Mouse (Mus musculus) CH12.LX (cell line): Measurements from ENCODE around the gene Cdcp1.

Experiments used
- CTCF ChIP-seq, 2 experiments: IDR thresholded peaks in 1 of 2; conservative IDR thresholded peaks in 1 of 2; 2 replicates each; pipeline ENCODE4 v1.5.1; 2011 to 2012; ENCODE audit warnings: low read depth in 2 of 2, low read length in 2 of 2, improper control_type of control experiment in 1 of 2, inconsistent platforms in 1 of 2, mild to moderate bottlenecking in 1 of 2, moderate library complexity in 1 of 2
- GABPA ChIP-seq: IDR thresholded peaks from 2 replicates; pipeline ENCODE4 v1.6.1; 2012; ENCODE audit warnings: low read depth, low read length, improper control_type of control experiment, inconsistent platforms; ENCODE audit not compliant: insufficient replicate concordance
- HCFC1 ChIP-seq: IDR thresholded peaks from 2 replicates; pipeline ENCODE4 v1.6.1; 2012; ENCODE audit warnings: low read depth, mild to moderate bottlenecking, inconsistent platforms, low read length, improper control_type of control experiment
- MAFK ChIP-seq: IDR thresholded peaks from 2 replicates; pipeline ENCODE4 v1.6.1; 2011; ENCODE audit warnings: low read length, improper control_type of control experiment; ENCODE audit not compliant: insufficient replicate concordance
- POLR2A ChIP-seq: IDR thresholded peaks from 2 replicates; pipeline ENCODE4 v1.6.1; 2011; ENCODE audit warnings: low read depth, mild to moderate bottlenecking, improper control_type of control experiment, low read length
- POLR2AphosphoS2 ChIP-seq: IDR thresholded peaks from 2 replicates; pipeline ENCODE4 v1.6.1; 2011; ENCODE audit warnings: low read depth, low read length, improper control_type of control experiment
- RCOR1 ChIP-seq: conservative IDR thresholded peaks from 2 replicates; pipeline ENCODE4 v1.6.1; 2012; ENCODE audit warnings: low read depth, mild to moderate bottlenecking, inconsistent platforms, low read length, improper control_type of control experiment
- SIN3A ChIP-seq: IDR thresholded peaks from 2 replicates; pipeline ENCODE4 v1.6.1; 2012; ENCODE audit warnings: low read length, improper control_type of control experiment, inconsistent platforms
- UBTF ChIP-seq: IDR thresholded peaks from 2 replicates; pipeline ENCODE4 v1.6.1; 2012; ENCODE audit warnings: low read depth, mild to moderate bottlenecking, inconsistent platforms, low read length, improper control_type of control experiment, moderate library complexity

DNA sequence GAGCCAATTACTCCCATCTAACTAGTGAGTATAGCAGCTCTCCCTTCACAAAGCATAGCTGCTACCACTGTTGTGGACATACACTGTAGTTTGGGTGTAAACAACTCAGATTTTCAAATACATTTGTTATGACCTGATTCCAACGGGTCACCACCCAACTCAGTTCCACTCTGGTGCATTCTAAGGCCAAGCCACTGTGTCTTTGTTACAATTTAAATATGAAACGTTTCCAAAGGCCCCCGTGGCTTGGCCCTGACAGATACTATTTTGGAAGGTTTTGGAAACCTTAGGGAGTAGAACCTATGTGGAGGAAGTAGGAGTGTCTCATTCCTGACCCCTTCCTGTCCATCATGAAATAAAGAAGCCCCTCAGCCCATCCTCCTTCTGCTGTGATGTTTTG, 15.7 kb downstream of the Cdcp1 start:
- no peak for TF ChIP-seq CTCF (conservative IDR thresholded peaks at IDR 0.05 in 1 of 2, IDR thresholded peaks at IDR 0.05 in 1 of 2; ENCODE audit: low read depth in 2 of 2, low read length in 2 of 2)
- no peak for TF ChIP-seq SIN3A
- no peak for TF ChIP-seq POLR2A
- no peak for TF ChIP-seq MAFK
- TF ChIP-seq POLR2AphosphoS2 = no peak
- no peak for TF ChIP-seq RCOR1
- TF ChIP-seq GABPA = no peak
- no peak for TF ChIP-seq HCFC1
- TF ChIP-seq UBTF = no peak
